Mouse (Mus musculus): ENCODE measurements at regions not wholly inside any gene's neighbourhood (a gene's known extent, or its start where the extent isn't known, plus 50 kb on each side); places are given as distances from the start of the nearest gene placed in this dataset.

- DNase-seq (ENCODE audit: low spot score in 2 of 2): peak; percentile 5 to 24
Measured at GRCm38 (mm10) chr12:62207211-62207610, 684.3 kb downstream of the Lrfn5 start.

GRCm38 (mm10) chr12:62232864-62233263 is 709.9 kb downstream of the Lrfn5 start:
- DNase-seq (ENCODE audit: low spot score in 2 of 2): no peak

All from layer of hippocampus, adult 8-10 months (tissue).